In the genomic region with DNA sequence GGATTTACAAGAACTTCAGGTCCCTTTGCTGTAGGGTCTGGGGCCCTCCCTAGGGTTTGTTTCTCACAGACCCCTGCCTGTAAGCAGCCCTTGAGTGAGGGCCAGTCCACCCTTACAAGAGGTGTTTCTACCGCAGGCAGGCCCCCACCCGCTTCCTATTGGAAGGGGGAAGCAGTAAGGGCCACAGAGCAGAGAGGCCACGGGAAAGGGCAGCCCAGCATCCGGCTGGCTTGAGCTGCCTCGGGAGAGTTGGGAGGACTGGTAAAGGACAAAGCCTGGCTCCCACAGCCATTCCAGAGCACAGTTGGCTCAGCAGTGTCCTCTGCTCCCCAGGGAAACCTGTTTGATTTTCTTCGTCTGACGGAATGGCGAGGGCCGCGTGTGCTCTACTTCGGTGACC, we compare ENCODE assay signal across 10 mouse cellular contexts. TPM values are rescaled to one million over a fixed set of nuclear protein-coding genes. Genes with fewer than 3 reads are reported as not detected.
DNase-seq lines count a peak whose midpoint lies in the region; ATAC-seq and TF ChIP-seq lines count a peak whose summit lies in the region.
"Had no signal": no experiment of that assay in that cellular context is flagged by ENCODE, and none has a peak within 500 bp of the region (broad histone marks: within the 10 kb centered on the region; RNA-seq: fewer than 3 reads in every experiment).

No protein-coding gene starts in this region.

- WGBS in liver, postnatal 0 days (ENCODE audit: insufficient replicate concordance) = 85% methylated on average over 10 of the region's 11 CpGs
- WGBS in liver, embryonic 12.5 days (ENCODE audit: insufficient replicate concordance) = 74% methylated on average over 11 of the region's 11 CpGs
- 86% methylated on average over 11 of the region's 11 CpGs for WGBS in neural tube, embryonic 15.5 days

- H3K4me1 ChIP-seq in liver, postnatal 0 days (ENCODE audit: insufficient read depth) = peaks cover 10% of the 10 kb centered on the region
- H3K4me1 ChIP-seq in liver, embryonic 12.5 days = peaks cover 11% of the 10 kb centered on the region
- peaks cover 21% of the 10 kb centered on the region for H3K4me1 ChIP-seq in neural tube, embryonic 15.5 days

- no peaks in the 10 kb centered on the region for H3K27me3 ChIP-seq in liver, postnatal 0 days (ENCODE audit: insufficient read depth, low read length)
- no peaks in the 10 kb centered on the region for H3K27me3 ChIP-seq in liver, embryonic 12.5 days (replicated peaks)
- H3K27me3 ChIP-seq in neural tube, embryonic 15.5 days (replicated peaks) = no peaks in the 10 kb centered on the region
- H3K27me3 ChIP-seq: embryonic facial prominence, embryonic 13.5 days; midbrain, embryonic 13.5 days had no signal

- H3K9ac ChIP-seq in liver, postnatal 0 days (replicated peaks) = no peak overlapping the region
- H3K9ac ChIP-seq in liver, embryonic 12.5 days = no peak overlapping the region
- H3K9ac ChIP-seq in neural tube, embryonic 15.5 days (replicated peaks) = no peak overlapping the region
- H3K9ac ChIP-seq: embryonic facial prominence, embryonic 13.5 days; midbrain, embryonic 13.5 days had no signal

- peaks cover 3% of the 10 kb centered on the region; the same call in 1 of the 2 replicates for H3K9me3 ChIP-seq in liver, postnatal 0 days (ENCODE audit: low read length)
- peaks cover 8% of the 10 kb centered on the region; the same call in 1 of the 2 replicates for H3K9me3 ChIP-seq in liver, embryonic 12.5 days (replicated peaks)
- no peaks in the 10 kb centered on the region for H3K9me3 ChIP-seq in neural tube, embryonic 15.5 days (replicated peaks)
- H3K9me3 ChIP-seq: embryonic facial prominence, embryonic 13.5 days; midbrain, embryonic 13.5 days had no signal

- H3K4me3 ChIP-seq in liver, postnatal 0 days (ENCODE audit: low read depth, low read length) = no peak overlapping the region
- no peak overlapping the region for H3K4me3 ChIP-seq in liver, embryonic 12.5 days
- H3K4me3 ChIP-seq in neural tube, embryonic 15.5 days (replicated peaks) = no peak overlapping the region
- H3K4me3 ChIP-seq: embryonic facial prominence, embryonic 13.5 days; midbrain, embryonic 13.5 days had no signal

- peak; percentile 38 for DNase-seq in cerebellum, adult 9-10 months
- DNase-seq in cerebellum, postnatal 36 days = no peak
- no peak for DNase-seq in liver, postnatal 0 days
- DNase-seq in kidney, adult 18-20 months = peak; percentile 44
- DNase-seq in lung, postnatal 10 days = peak; percentile 58
- DNase-seq in layer of hippocampus, adult 9-11 months = no peak

- TF ChIP-seq EP300 in liver, postnatal 0 days (IDR thresholded peaks at IDR 0.05; ENCODE audit: low read depth) = no peak

- H3K36me3 ChIP-seq in liver, postnatal 0 days (replicated peaks; ENCODE audit: insufficient read depth, low read length) = peaks cover 64% of the 10 kb centered on the region
- H3K36me3 ChIP-seq in liver, embryonic 12.5 days = peaks cover 98% of the 10 kb centered on the region
- H3K36me3 ChIP-seq in neural tube, embryonic 15.5 days = peaks cover 56% of the 10 kb centered on the region

- no peak for ATAC-seq in liver, postnatal 0 days
- ATAC-seq in liver, embryonic 12.5 days = no peak
- ATAC-seq in neural tube, embryonic 15.5 days (ENCODE audit: low FRiP score) = no peak

- H3K27ac ChIP-seq in liver, postnatal 0 days (ENCODE audit: low read depth) = peak overlapping the region; percentile 51; the same call in 1 of the 2 replicates
- H3K27ac ChIP-seq in liver, embryonic 12.5 days = no peak overlapping the region
- no peak overlapping the region; the same call in 1 of the 2 replicates for H3K27ac ChIP-seq in neural tube, embryonic 15.5 days (replicated peaks)
- H3K27ac ChIP-seq: embryonic facial prominence, embryonic 13.5 days; midbrain, embryonic 13.5 days had no signal

- H3K4me2 ChIP-seq in liver, postnatal 0 days (ENCODE audit: low read depth, low read length) = no peak overlapping the region
- H3K4me2 ChIP-seq in liver, embryonic 12.5 days = no peak overlapping the region
- H3K4me2 ChIP-seq in neural tube, embryonic 15.5 days = no peak overlapping the region
- H3K4me2 ChIP-seq: embryonic facial prominence, embryonic 13.5 days; midbrain, embryonic 13.5 days had no signal

- TF ChIP-seq CTCF in liver, postnatal 0 days (IDR thresholded peaks at IDR 0.05; ENCODE audit: low read depth) = no peak

RNA-seq across cellular contexts. Expression of a gene that starts 6.9 kb away (rescaled TPM):
- 45.3 and 48.5 TPM in 2 replicates for polyA plus RNA-seq in liver, postnatal 0 days (2015; fragmentation: Nextera tagmentation; extraction: Ambion mirVana)
- 298 and 306 TPM in 2 replicates for polyA plus RNA-seq in liver, embryonic 12.5 days (2016; fragmentation: Nextera tagmentation; extraction: Ambion mirVana)
- 226 and 228 TPM in 2 replicates for polyA plus RNA-seq in neural tube, embryonic 15.5 days (2015; fragmentation: Nextera tagmentation; extraction: Ambion mirVana)

RNA-seq across cellular contexts. Expression of a gene that starts 9.0 kb away (rescaled TPM):
- polyA plus RNA-seq in liver, postnatal 0 days (2015; fragmentation: Nextera tagmentation; extraction: Ambion mirVana) = 76.1 and 79.2 TPM in 2 replicates
- polyA plus RNA-seq in liver, embryonic 12.5 days (2016; fragmentation: Nextera tagmentation; extraction: Ambion mirVana) = 95.4 and 103 TPM in 2 replicates
- 71.6 and 73.4 TPM in 2 replicates for polyA plus RNA-seq in neural tube, embryonic 15.5 days (2015; fragmentation: Nextera tagmentation; extraction: Ambion mirVana)

RNA-seq across cellular contexts. Expression of a gene that starts 30.6 kb away (rescaled TPM):
- 34.7 and 42.5 TPM in 2 replicates for polyA plus RNA-seq in liver, postnatal 0 days (2015; fragmentation: Nextera tagmentation; extraction: Ambion mirVana)
- 27.4 and 28.0 TPM in 2 replicates for polyA plus RNA-seq in liver, embryonic 12.5 days (2016; fragmentation: Nextera tagmentation; extraction: Ambion mirVana)
- 16.9 and 18.1 TPM in 2 replicates for polyA plus RNA-seq in neural tube, embryonic 15.5 days (2015; fragmentation: Nextera tagmentation; extraction: Ambion mirVana)

Comparison
In these comparisons a context has a peak if more than half of its experiments do, and no peak if none do; other contexts are left out.
1. DNase-seq: peak in cerebellum, adult 9-10 months (single experiment), kidney, adult 18-20 months (single experiment) and lung, postnatal 10 days (single experiment); none in cerebellum, postnatal 36 days (0 of 2), liver, postnatal 0 days (single experiment) and layer of hippocampus, adult 9-11 months (single experiment).